Mouse (Mus musculus) liver, embryonic 14.5 days (tissue): ENCODE data around the gene Rab43.

Experiments used
- CTCF ChIP-seq: IDR thresholded peaks from 2 replicates; pipeline ENCODE4 v1.5.1; 2016; ENCODE audit warnings: antibody characterized with exemption, low read depth, control low read depth
- EP300 ChIP-seq: IDR thresholded peaks from 2 replicates; pipeline ENCODE4 v1.6.1; 2016; ENCODE audit warnings: antibody characterized with exemption, low read depth

DNA sequence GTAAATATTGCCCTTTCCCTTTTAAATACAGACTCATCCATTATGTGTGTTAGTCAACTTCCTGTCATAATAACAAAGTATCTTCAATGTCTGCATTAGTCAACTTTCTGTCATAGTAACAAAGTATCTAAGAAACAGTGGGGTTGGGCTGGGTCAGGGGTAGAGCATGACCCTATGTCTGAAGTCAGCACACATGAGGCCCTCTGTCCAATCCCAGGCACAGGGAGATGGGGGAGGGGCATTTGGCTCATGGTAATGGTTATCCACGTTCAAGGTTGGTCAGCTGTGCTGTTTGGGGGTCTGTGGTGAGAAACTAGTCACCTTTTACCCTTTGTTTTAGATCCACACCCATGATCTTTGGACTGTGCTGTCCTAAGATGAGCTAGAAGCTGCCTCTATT lies 66.7 kb downstream of the Rab43 start:
- TF ChIP-seq EP300 = no peak
- TF ChIP-seq CTCF = no peak
